Mouse (Mus musculus): Measurements from ENCODE around the gene Pigc. TPM values are rescaled to one million over a fixed set of nuclear protein-coding genes. Genes with fewer than 3 reads are reported as not detected.

Pigc gene
- 10.2 and 10.7 TPM in 2 replicates for polyA plus RNA-seq (2012; rRNA removed)

DNA sequence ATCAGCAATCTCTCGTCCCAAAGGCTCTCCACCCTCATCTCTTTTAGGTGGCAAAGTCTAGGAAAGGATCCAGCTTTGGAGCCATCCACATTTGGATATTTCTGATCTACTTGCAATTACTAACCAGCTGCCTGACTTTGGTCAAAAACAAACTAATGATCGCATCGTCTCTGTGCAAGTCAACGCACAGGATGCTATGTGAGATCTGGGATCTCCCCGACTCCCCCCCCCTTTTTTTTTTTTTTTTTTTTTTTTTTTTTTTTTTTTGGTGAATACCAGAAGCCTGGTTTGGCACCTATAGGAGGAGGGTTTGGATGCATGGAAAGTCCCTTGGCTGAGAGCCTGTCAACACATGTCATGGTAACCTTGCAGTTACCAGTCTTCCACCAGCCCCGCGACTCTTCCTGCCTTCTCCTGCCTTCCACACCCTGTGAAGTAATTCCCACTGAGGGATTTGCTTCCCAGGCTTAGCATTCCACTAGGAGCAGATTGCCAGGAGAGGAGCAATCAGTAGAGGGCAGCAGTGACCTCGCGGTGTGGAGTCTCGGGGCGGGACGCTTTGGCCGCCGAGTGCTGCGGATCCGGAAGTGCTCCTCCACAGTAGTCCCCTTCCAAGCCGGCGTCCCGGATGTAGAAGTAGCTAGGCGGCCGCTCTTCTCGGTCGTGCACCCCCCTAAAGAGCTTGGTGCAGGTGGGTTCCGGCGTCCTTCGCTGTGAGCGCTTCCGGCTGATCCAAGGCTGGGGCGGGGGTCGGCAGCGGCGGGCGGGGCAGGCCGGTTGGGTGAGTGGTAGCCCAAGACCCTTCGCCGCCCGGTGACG lies at the start of gene Pigc:
Gene Pigc (plus strand): TSS at position 598 of the 819 bp plus-strand sequence.
- Histone ChIP-seq H3K36me3 (ENCODE audit: control insufficient read depth, insufficient read depth, low read length) (no peaks in the 10 kb centered on the region), H3K4me3 (ENCODE audit: extremely low read depth, insufficient read depth, insufficient read length) (peak within 1 kb of the TSS; percentile 96), H3K27ac (ENCODE audit: insufficient read depth, low read length) (peak within 1 kb of the TSS; percentile 83), H3K27me3 (ENCODE audit: control insufficient read depth, insufficient read depth, low read length) (peaks cover 1% of the 10 kb centered on the region; the same call in 1 of the 2 replicates), H3K4me1 (ENCODE audit: control insufficient read depth, insufficient read depth, insufficient read length) (no peaks in the 10 kb centered on the region)
- peak; percentile 71 to 79 for DNase-seq (ENCODE audit: low read depth in 1 of 2, low spot score in 2 of 2)
- 5% methylated on average over 38 of the region's 38 CpGs for WGBS
- TF ChIP-seq POLR2A (IDR thresholded peaks at IDR 0.05; ENCODE audit: low read depth, low read length) (peak; percentile 39), CTCF (IDR thresholded peaks at IDR 0.05; ENCODE audit: extremely low read depth, insufficient read depth, insufficient read length, insufficient replicate concordance) (peak; percentile 59; the same call in 1 of the 2 replicates)

DNA sequence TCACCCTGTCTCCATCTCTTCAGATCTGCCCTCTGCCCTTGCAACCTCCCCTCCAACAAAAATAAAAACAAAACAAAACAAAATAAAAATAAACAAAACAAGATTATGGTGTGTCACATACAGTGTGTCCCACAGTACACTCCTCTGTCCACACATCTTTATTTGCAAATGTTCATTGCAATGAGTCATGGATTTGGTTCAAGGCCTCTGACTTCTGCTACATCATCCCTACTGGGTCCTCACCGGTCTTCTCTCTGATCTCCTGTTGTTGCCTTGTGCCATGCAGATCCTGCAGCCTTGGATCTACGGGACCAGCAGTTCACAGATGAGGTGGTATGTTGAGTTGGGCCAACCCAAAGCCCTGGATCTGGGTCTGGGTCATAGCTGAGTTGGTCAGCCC lies 49.4 kb upstream of the Pigc start:
- DNase-seq (ENCODE audit: low read depth in 1 of 2, low spot score in 2 of 2): no peak
- TF ChIP-seq CTCF (IDR thresholded peaks at IDR 0.05; ENCODE audit: extremely low read depth, insufficient read depth, insufficient read length, insufficient replicate concordance): no peak
- TF ChIP-seq POLR2A (IDR thresholded peaks at IDR 0.05; ENCODE audit: low read depth, low read length): no peak
- H3K27me3 ChIP-seq (ENCODE audit: control insufficient read depth, insufficient read depth, low read length): no peaks in the 10 kb centered on the region
- no peak overlapping the region for H3K27ac ChIP-seq (ENCODE audit: insufficient read depth, low read length)
- H3K4me3 ChIP-seq (ENCODE audit: extremely low read depth, insufficient read depth, insufficient read length): no peak overlapping the region
- peaks cover 28% of the 10 kb centered on the region for H3K4me1 ChIP-seq (ENCODE audit: control insufficient read depth, insufficient read depth, insufficient read length)
- no peaks in the 10 kb centered on the region for H3K36me3 ChIP-seq (ENCODE audit: control insufficient read depth, insufficient read depth, low read length)
- 90% methylated on average over 2 of the region's 2 CpGs for WGBS

DNA sequence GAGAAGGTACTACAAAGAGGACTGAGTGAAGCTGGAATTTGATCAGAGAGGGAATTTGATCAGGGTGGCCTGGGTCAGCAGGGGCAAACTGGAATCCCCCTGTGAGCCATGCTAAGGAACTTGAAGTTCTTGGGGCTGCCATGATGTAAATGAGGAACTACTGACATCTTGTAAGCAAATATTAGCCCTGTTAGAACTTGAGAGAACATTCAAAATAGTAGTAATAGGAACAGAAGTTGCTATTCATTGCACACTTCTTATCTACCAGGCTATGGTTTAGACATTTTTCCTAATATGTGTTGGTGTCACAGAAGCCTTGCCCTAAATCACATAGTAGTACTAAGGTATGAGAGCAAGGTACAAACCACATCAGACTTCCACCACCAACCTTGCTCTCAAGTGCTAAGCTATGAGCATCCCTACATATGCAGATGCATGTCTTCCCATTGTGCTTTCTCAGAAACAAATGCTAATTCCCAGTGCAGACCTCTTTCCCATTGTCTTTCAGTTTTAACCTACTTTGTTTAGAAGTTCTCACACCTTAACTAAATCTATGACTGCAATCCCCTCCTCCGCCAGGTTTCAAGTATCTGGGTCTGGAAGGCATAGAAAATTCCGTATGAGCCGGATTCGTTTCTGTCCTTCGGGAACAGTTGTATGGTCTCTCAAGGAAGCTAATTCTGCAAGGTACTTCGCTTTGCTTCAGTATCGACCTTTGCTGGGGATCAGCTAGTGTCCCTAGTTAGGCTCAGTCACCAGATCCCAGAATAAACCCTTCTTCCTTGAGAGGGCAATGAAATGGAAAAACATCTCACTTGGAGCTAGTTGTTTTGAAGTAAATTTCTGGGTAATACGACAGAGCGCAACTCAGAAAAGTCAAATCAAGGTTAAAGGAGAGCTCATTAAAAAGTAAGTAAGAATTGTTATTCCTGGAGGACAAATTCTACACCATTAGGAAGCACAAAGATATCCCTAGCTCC lies 48.2 kb upstream of the Pigc start:
- Histone ChIP-seq H3K4me3 (ENCODE audit: extremely low read depth, insufficient read depth, insufficient read length) (no peak overlapping the region), H3K36me3 (ENCODE audit: control insufficient read depth, insufficient read depth, low read length) (no peaks in the 10 kb centered on the region), H3K27me3 (ENCODE audit: control insufficient read depth, insufficient read depth, low read length) (no peaks in the 10 kb centered on the region), H3K27ac (ENCODE audit: insufficient read depth, low read length) (no peak overlapping the region), H3K4me1 (ENCODE audit: control insufficient read depth, insufficient read depth, insufficient read length) (peaks cover 28% of the 10 kb centered on the region)
- TF ChIP-seq POLR2A (IDR thresholded peaks at IDR 0.05; ENCODE audit: low read depth, low read length) (no peak), CTCF (IDR thresholded peaks at IDR 0.05; ENCODE audit: extremely low read depth, insufficient read depth, insufficient read length, insufficient replicate concordance) (no peak)
- WGBS: 94% methylated on average over 9 of the region's 9 CpGs
- DNase-seq (ENCODE audit: low read depth in 1 of 2, low spot score in 2 of 2): no peak

DNA sequence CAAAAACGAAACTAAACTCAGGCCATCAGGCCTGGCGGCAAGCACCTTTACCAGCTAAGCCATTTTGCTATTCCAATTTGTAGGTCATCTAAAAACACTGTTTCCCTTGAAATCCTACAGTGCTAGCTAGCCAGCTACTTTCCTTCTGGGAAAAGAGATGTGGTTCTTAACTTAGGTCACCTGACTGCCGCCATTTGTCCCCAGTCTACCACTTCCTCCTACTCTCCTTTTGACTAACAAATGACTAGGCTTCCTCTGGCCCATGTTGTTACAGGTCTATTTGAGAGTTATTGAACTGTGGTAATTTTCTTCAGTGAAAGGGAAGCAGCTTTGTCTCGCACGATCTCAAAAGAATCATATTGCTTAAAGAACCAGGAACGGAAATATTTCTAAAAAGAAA lies 47.1 kb upstream of the Pigc start:
- Histone ChIP-seq H3K27ac (ENCODE audit: insufficient read depth, low read length) (peak overlapping the region; percentile 10; the same call in 1 of the 2 replicates), H3K27me3 (ENCODE audit: control insufficient read depth, insufficient read depth, low read length) (no peaks in the 10 kb centered on the region), H3K4me1 (ENCODE audit: control insufficient read depth, insufficient read depth, insufficient read length) (peaks cover 28% of the 10 kb centered on the region), H3K4me3 (ENCODE audit: extremely low read depth, insufficient read depth, insufficient read length) (no peak overlapping the region), H3K36me3 (ENCODE audit: control insufficient read depth, insufficient read depth, low read length) (no peaks in the 10 kb centered on the region)
- peak in 1 of 2 experiments; percentile 49 for DNase-seq (ENCODE audit: low read depth in 1 of 2, low spot score in 2 of 2)
- WGBS: 49% methylated on average over 6 of the region's 6 CpGs
- TF ChIP-seq POLR2A (IDR thresholded peaks at IDR 0.05; ENCODE audit: low read depth, low read length) (no peak), CTCF (IDR thresholded peaks at IDR 0.05; ENCODE audit: extremely low read depth, insufficient read depth, insufficient read length, insufficient replicate concordance) (no peak)

DNA sequence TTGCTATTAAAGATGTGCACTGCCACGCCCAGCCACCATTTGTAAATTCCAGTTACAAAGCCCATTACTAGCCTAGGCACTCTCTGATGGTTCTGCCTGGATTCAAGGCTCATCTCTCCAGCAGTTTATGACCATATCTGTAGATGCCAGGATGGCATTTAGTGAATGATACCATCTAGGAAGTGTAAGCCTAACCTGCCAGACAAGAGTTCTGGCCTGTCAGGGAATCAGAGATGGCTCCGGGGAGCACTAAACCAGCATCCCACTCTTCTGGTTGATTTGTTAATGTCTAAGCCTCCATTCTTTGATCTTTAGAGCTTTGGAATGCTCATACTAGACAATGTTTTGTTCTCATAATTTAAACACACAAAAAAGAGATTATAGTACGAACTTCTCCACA lies 44.7 kb upstream of the Pigc start:
- peaks cover 19% of the 10 kb centered on the region for H3K4me1 ChIP-seq (ENCODE audit: control insufficient read depth, insufficient read depth, insufficient read length)
- H3K27ac ChIP-seq (ENCODE audit: insufficient read depth, low read length): no peak overlapping the region
- no peaks in the 10 kb centered on the region for H3K36me3 ChIP-seq (ENCODE audit: control insufficient read depth, insufficient read depth, low read length)
- no peak overlapping the region for H3K4me3 ChIP-seq (ENCODE audit: extremely low read depth, insufficient read depth, insufficient read length)
- no peaks in the 10 kb centered on the region for H3K27me3 ChIP-seq (ENCODE audit: control insufficient read depth, insufficient read depth, low read length)
- DNase-seq (ENCODE audit: low read depth in 1 of 2, low spot score in 2 of 2): no peak
- 94% methylated on average over 3 of the region's 3 CpGs for WGBS
- no peak for TF ChIP-seq CTCF (IDR thresholded peaks at IDR 0.05; ENCODE audit: extremely low read depth, insufficient read depth, insufficient read length, insufficient replicate concordance)
- TF ChIP-seq POLR2A (IDR thresholded peaks at IDR 0.05; ENCODE audit: low read depth, low read length): no peak

DNA sequence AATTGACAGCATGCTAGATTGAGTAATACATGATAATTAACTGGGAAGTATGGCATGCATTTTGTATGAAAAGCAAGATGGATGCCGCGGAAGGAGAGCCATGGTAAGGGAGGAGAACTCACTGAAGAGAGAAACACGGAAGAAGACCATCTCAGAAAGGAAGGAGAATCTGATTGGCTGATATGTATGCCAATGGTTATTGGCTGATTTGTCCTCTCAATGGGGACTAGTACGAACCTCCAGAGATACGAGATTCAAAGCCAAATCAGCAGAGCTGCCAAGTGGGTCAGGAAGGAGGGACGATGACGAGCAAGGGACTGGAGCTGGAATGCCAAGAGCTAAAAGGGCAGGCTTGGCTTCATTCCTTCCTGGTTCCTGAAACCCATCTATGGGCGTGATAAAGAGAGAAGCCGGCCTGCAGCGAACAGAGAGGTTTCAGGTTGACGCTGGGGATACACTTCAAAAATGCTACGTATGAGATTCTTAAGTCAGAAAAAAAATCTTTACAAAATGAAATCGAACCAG lies 43.6 kb upstream of the Pigc start:
- Histone ChIP-seq H3K27ac (ENCODE audit: insufficient read depth, low read length) (no peak overlapping the region), H3K27me3 (ENCODE audit: control insufficient read depth, insufficient read depth, low read length) (no peaks in the 10 kb centered on the region), H3K36me3 (ENCODE audit: control insufficient read depth, insufficient read depth, low read length) (no peaks in the 10 kb centered on the region), H3K4me3 (ENCODE audit: extremely low read depth, insufficient read depth, insufficient read length) (no peak overlapping the region), H3K4me1 (ENCODE audit: control insufficient read depth, insufficient read depth, insufficient read length) (peaks cover 16% of the 10 kb centered on the region)
- no peak for DNase-seq (ENCODE audit: low read depth in 1 of 2, low spot score in 2 of 2)
- WGBS: 90% methylated on average over 13 of the region's 13 CpGs
- no peak for TF ChIP-seq CTCF (IDR thresholded peaks at IDR 0.05; ENCODE audit: extremely low read depth, insufficient read depth, insufficient read length, insufficient replicate concordance)
- TF ChIP-seq POLR2A (IDR thresholded peaks at IDR 0.05; ENCODE audit: low read depth, low read length): no peak
